19 mouse cellular contexts compared by ENCODE assay signal in genomic region chr11:115677511-115677910, GRCm38 (mm10).
"Had no signal": no experiment of that assay in that cellular context is flagged by ENCODE, and none has a peak within 500 bp of the region (broad histone marks: within the 10 kb centered on the region; RNA-seq: fewer than 3 reads in every experiment).

No protein-coding gene starts in this region.

- ATAC-seq: midbrain, embryonic 16.5 days had no signal

- H3K4me3 ChIP-seq: midbrain, embryonic 10.5 days; midbrain, embryonic 12.5 days; myocyte; neural tube, embryonic 13.5 days; neural tube, embryonic 15.5 days; stomach, embryonic 15.5 days had no signal

- H3K9ac ChIP-seq: liver, embryonic 14.5 days; lung, embryonic 14.5 days; midbrain, embryonic 12.5 days; neural tube, embryonic 13.5 days; neural tube, embryonic 15.5 days; stomach, embryonic 15.5 days had no signal

- H3K4me2 ChIP-seq: lung, embryonic 14.5 days; midbrain, embryonic 12.5 days; neural tube, embryonic 13.5 days; neural tube, embryonic 15.5 days; stomach, embryonic 15.5 days had no signal

- H3K4me1 ChIP-seq: midbrain, embryonic 10.5 days; midbrain, embryonic 12.5 days had no signal

- H3K27ac ChIP-seq: liver, embryonic 14.5 days; midbrain, embryonic 10.5 days; midbrain, embryonic 12.5 days; neural tube, embryonic 13.5 days; neural tube, embryonic 15.5 days; stomach, embryonic 15.5 days; stomach, postnatal 0 days had no signal

- H3K27me3 ChIP-seq: midbrain, embryonic 12.5 days; neural tube, embryonic 13.5 days; neural tube, embryonic 15.5 days; stomach, embryonic 15.5 days had no signal

- DNase-seq: lung, adult 18-20 months; lung, embryonic 14.5 days; lung, postnatal 10 days; lung, postnatal 4 days; midbrain, embryonic 14.5 days; right cerebral cortex, postnatal 25 days; right cerebral cortex, postnatal 4 days; thymus, adult 2 months; thymus, postnatal 25 days; thymus, postnatal 4 days had no signal

- H3K9me3 ChIP-seq: midbrain, embryonic 10.5 days; midbrain, embryonic 12.5 days; neural tube, embryonic 13.5 days; neural tube, embryonic 15.5 days; stomach, embryonic 15.5 days had no signal
